In genomic region chr2:13290070-13290469, GRCm38 (mm10) we compare ENCODE assay signal across 17 mouse cellular contexts. TPM values are rescaled to one million over a fixed set of nuclear protein-coding genes. Genes with fewer than 3 reads are reported as not detected.
A peak's percentile ranks its signal among the peaks of the same experiment; 100 is the strongest.
DNase-seq lines count a peak whose midpoint lies in the region; ATAC-seq lines count a peak whose summit lies in the region.
"Had no signal": no experiment of that assay in that cellular context is flagged by ENCODE, and none has a peak within 500 bp of the region (broad histone marks: within the 10 kb centered on the region; RNA-seq: fewer than 3 reads in every experiment).

No protein-coding gene starts in this region.

- no peak overlapping the region for H3K4me2 ChIP-seq in forebrain, embryonic 13.5 days
- no peak overlapping the region for H3K4me2 ChIP-seq in neural tube, embryonic 11.5 days (ENCODE audit: low read depth)
- H3K4me2 ChIP-seq in forebrain, embryonic 15.5 days (replicated peaks): no peak overlapping the region
- H3K4me2 ChIP-seq in neural tube, embryonic 14.5 days (ENCODE audit: low read depth, low read length): no peak overlapping the region
- H3K4me2 ChIP-seq: embryonic facial prominence, embryonic 13.5 days; heart, embryonic 15.5 days; hindbrain, embryonic 13.5 days had no signal

- H3K4me3 ChIP-seq in forebrain, embryonic 13.5 days: no peak overlapping the region
- no peak overlapping the region for H3K4me3 ChIP-seq in forebrain, embryonic 10.5 days
- no peak overlapping the region for H3K4me3 ChIP-seq in neural tube, embryonic 11.5 days (ENCODE audit: low read depth, low read length)
- no peak overlapping the region for H3K4me3 ChIP-seq in forebrain, embryonic 15.5 days
- H3K4me3 ChIP-seq in neural tube, embryonic 14.5 days (ENCODE audit: low read depth, low read length): no peak overlapping the region
- H3K4me3 ChIP-seq: embryonic facial prominence, embryonic 13.5 days; heart, embryonic 10.5 days; heart, embryonic 15.5 days; hindbrain, embryonic 13.5 days had no signal

- no peaks in the 10 kb centered on the region for H3K4me1 ChIP-seq in forebrain, embryonic 13.5 days
- no peaks in the 10 kb centered on the region for H3K4me1 ChIP-seq in forebrain, embryonic 10.5 days
- no peaks in the 10 kb centered on the region for H3K4me1 ChIP-seq in neural tube, embryonic 11.5 days (ENCODE audit: control insufficient read depth, insufficient read depth, low read length)
- no peaks in the 10 kb centered on the region for H3K4me1 ChIP-seq in forebrain, embryonic 15.5 days
- H3K4me1 ChIP-seq in neural tube, embryonic 14.5 days (ENCODE audit: control insufficient read depth, insufficient read depth, low read length): no peaks in the 10 kb centered on the region
- H3K4me1 ChIP-seq: embryonic facial prominence, embryonic 13.5 days; heart, embryonic 10.5 days; hindbrain, embryonic 13.5 days had no signal

- no peaks in the 10 kb centered on the region for H3K9me3 ChIP-seq in forebrain, embryonic 13.5 days (replicated peaks)
- H3K9me3 ChIP-seq in forebrain, embryonic 10.5 days: no peaks in the 10 kb centered on the region
- no peaks in the 10 kb centered on the region for H3K9me3 ChIP-seq in neural tube, embryonic 11.5 days (ENCODE audit: control insufficient read depth, low read length)
- H3K9me3 ChIP-seq in forebrain, embryonic 15.5 days: no peaks in the 10 kb centered on the region
- no peaks in the 10 kb centered on the region for H3K9me3 ChIP-seq in neural tube, embryonic 14.5 days (ENCODE audit: control insufficient read depth, low read length)
- H3K9me3 ChIP-seq: embryonic facial prominence, embryonic 13.5 days; heart, embryonic 10.5 days; heart, embryonic 15.5 days; hindbrain, embryonic 13.5 days had no signal

- H3K27ac ChIP-seq in forebrain, embryonic 13.5 days: no peak overlapping the region
- H3K27ac ChIP-seq in forebrain, embryonic 10.5 days: no peak overlapping the region
- H3K27ac ChIP-seq in neural tube, embryonic 11.5 days (ENCODE audit: low read depth, low read length): no peak overlapping the region
- no peak overlapping the region for H3K27ac ChIP-seq in forebrain, embryonic 15.5 days (replicated peaks)
- no peak overlapping the region for H3K27ac ChIP-seq in neural tube, embryonic 14.5 days (ENCODE audit: low read depth, low read length)
- H3K27ac ChIP-seq: embryonic facial prominence, embryonic 13.5 days; heart, embryonic 10.5 days; heart, embryonic 15.5 days; hindbrain, embryonic 13.5 days; hindbrain, postnatal 0 days had no signal

- H3K9ac ChIP-seq in forebrain, embryonic 13.5 days: no peak overlapping the region
- H3K9ac ChIP-seq in neural tube, embryonic 11.5 days (ENCODE audit: low read length): no peak overlapping the region
- no peak overlapping the region for H3K9ac ChIP-seq in forebrain, embryonic 15.5 days (replicated peaks)
- no peak overlapping the region for H3K9ac ChIP-seq in neural tube, embryonic 14.5 days (replicated peaks; ENCODE audit: low read depth, low read length)
- H3K9ac ChIP-seq: embryonic facial prominence, embryonic 13.5 days; heart, embryonic 15.5 days; hindbrain, embryonic 13.5 days had no signal

- no peak for DNase-seq in forebrain, embryonic 10.5 days (ENCODE audit: extremely low spot score, low spot score)
- DNase-seq in neural tube, embryonic 11.5 days (ENCODE audit: low spot score): no peak
- no peak for DNase-seq in neural tube, embryonic 10.5 days (ENCODE audit: extremely low spot score, low spot score)
- no peak for DNase-seq in cerebellum, postnatal 25 days
- DNase-seq in gastrocnemius, postnatal 10 days: no peak
- DNase-seq: adrenal gland, postnatal 10 days; cerebellum, adult 11 months; cerebellum, postnatal 36 days; gastrocnemius, postnatal 36 days had no signal

- 78% methylated on average over 3 of the region's 3 CpGs for WGBS in forebrain, embryonic 13.5 days
- 76% methylated on average over 3 of the region's 3 CpGs for WGBS in forebrain, embryonic 10.5 days
- WGBS in neural tube, embryonic 11.5 days: 87% methylated on average over 3 of the region's 3 CpGs
- 83% methylated on average over 3 of the region's 3 CpGs for WGBS in forebrain, embryonic 15.5 days
- WGBS in neural tube, embryonic 14.5 days: 83% methylated on average over 3 of the region's 3 CpGs

- no peaks in the 10 kb centered on the region for H3K36me3 ChIP-seq in forebrain, embryonic 13.5 days (ENCODE audit: poor library complexity, severe bottlenecking)
- no peaks in the 10 kb centered on the region for H3K36me3 ChIP-seq in forebrain, embryonic 10.5 days (replicated peaks)
- no peaks in the 10 kb centered on the region for H3K36me3 ChIP-seq in neural tube, embryonic 11.5 days (ENCODE audit: control insufficient read depth, insufficient read depth, low read length)
- no peaks in the 10 kb centered on the region for H3K36me3 ChIP-seq in forebrain, embryonic 15.5 days
- H3K36me3 ChIP-seq in neural tube, embryonic 14.5 days (ENCODE audit: control insufficient read depth, insufficient read depth, low read length): no peaks in the 10 kb centered on the region
- H3K36me3 ChIP-seq: embryonic facial prominence, embryonic 13.5 days; heart, embryonic 10.5 days; heart, embryonic 15.5 days; hindbrain, embryonic 13.5 days had no signal

- no peaks in the 10 kb centered on the region for H3K27me3 ChIP-seq in forebrain, embryonic 13.5 days
- H3K27me3 ChIP-seq in forebrain, embryonic 10.5 days (ENCODE audit: poor library complexity, severe bottlenecking): no peaks in the 10 kb centered on the region
- no peaks in the 10 kb centered on the region for H3K27me3 ChIP-seq in neural tube, embryonic 11.5 days (ENCODE audit: control insufficient read depth, insufficient read depth, low read length)
- no peaks in the 10 kb centered on the region for H3K27me3 ChIP-seq in forebrain, embryonic 15.5 days
- no peaks in the 10 kb centered on the region for H3K27me3 ChIP-seq in neural tube, embryonic 14.5 days (ENCODE audit: control insufficient read depth, insufficient read depth, low read length)
- H3K27me3 ChIP-seq: embryonic facial prominence, embryonic 13.5 days; heart, embryonic 15.5 days; hindbrain, embryonic 13.5 days had no signal

- peak; percentile 27; the same call in 1 of the 2 replicates for ATAC-seq in forebrain, embryonic 13.5 days
- 0 out of 2 replicates have a peak, but pooled peaks have one; percentile 14 for ATAC-seq in neural tube, embryonic 11.5 days (ENCODE audit: insufficient read depth, low FRiP score, low TSS enrichment)
- 0 out of 2 replicates have a peak, but pooled peaks have one; percentile 53 for ATAC-seq in forebrain, embryonic 15.5 days (replicated peaks)
- ATAC-seq in neural tube, embryonic 14.5 days (ENCODE audit: low read depth): 0 out of 2 replicates have a peak, but pooled peaks have one; percentile 33

RNA-seq across cellular contexts. Expression of gene Rsu1, which starts 18.9 kb away (rescaled TPM):
- 45.9 and 50.0 TPM in 2 replicates for polyA plus RNA-seq in forebrain, embryonic 13.5 days (2015; fragmentation: Nextera tagmentation; extraction: Ambion mirVana)
- 62.0 and 62.4 TPM in 2 replicates for polyA plus RNA-seq in forebrain, embryonic 10.5 days (2016; fragmentation: Nextera tagmentation; extraction: Ambion mirVana)
- polyA plus RNA-seq in neural tube, embryonic 11.5 days (2014; fragmentation: Nextera tagmentation; extraction: Ambion mirVana): 73.1 and 75.3 TPM in 2 replicates
- polyA plus RNA-seq in forebrain, embryonic 15.5 days (2015; fragmentation: Nextera tagmentation; extraction: Ambion mirVana): 52.8 and 52.9 TPM in 2 replicates
- polyA plus RNA-seq in neural tube, embryonic 14.5 days (2014; fragmentation: Nextera tagmentation; extraction: Ambion mirVana): 61.6 and 65.1 TPM in 2 replicates
- total RNA-seq in gastrocnemius, postnatal 10 days (2021): 10 to 100 TPM; 62.5 to 66.7 TPM
